Mouse (Mus musculus): ENCODE measurements around the gene Ppp6c. TPM values are rescaled to one million over a fixed set of nuclear protein-coding genes. Genes with fewer than 3 reads are reported as not detected.

Ppp6c gene
- total RNA-seq (2023) = 10 to 100 TPM; 68.9 to 77.6 TPM

GRCm38 (mm10) chr2:39226019-39226640 is at the start of gene Ppp6c:
Gene Ppp6c (minus strand): TSS chr2:39226451.

GRCm38 (mm10) chr2:39190561-39191056 is 35.6 kb downstream of the Ppp6c start, which contains the start of gene Scai:
Gene Scai (minus strand): TSS chr2:39190734.

Other genes with a start within 250 kb of the Ppp6c start
- under 1 TPM in 1 of 2 experiments, not detected in 1; 0.53 TPM for gene Wdr38, start 229.0 kb downstream of the Ppp6c start, total RNA-seq (2023)
- gene Arpc5l, start 221.1 kb downstream of the Ppp6c start, total RNA-seq (2023) = 10 to 100 TPM; 53.7 to 72.9 TPM
- gene Rpl35, start 220.8 kb downstream of the Ppp6c start, total RNA-seq (2023) = 1,000 to 10,000 TPM; 1,007 to 1,045 TPM
- gene Golga1, start 160.9 kb downstream of the Ppp6c start, total RNA-seq (2023) = 10 to 100 TPM; 31.1 to 37.0 TPM
- gene Scai, start 35.7 kb downstream of the Ppp6c start, total RNA-seq (2023) = 10 to 100 TPM; 29.6 to 32.2 TPM